Mouse (Mus musculus) hindbrain, embryonic 10.5 days (tissue): ENCODE measurements at regions not wholly inside any gene's neighbourhood (a gene's known extent, or its start where the extent isn't known, plus 50 kb on each side); places are given as distances from the start of the nearest gene placed in this dataset.

Source experiments
- DNase-seq: peaks from one replicate; pipeline ENCODE4 v3.0.0-alpha.2; 2017; ENCODE audit warnings: low spot score
- H3K27ac ChIP-seq: fragments of 300-500 bp; sonication (generic); 2 replicates; pipeline ENCODE4 v1.5.1; 2016; ENCODE audit warnings: mild to moderate bottlenecking, moderate library complexity
- H3K27me3 ChIP-seq: fragments of 300-500 bp; sonication (generic); 2 replicates; pipeline ENCODE4 v1.6.1; 2016; ENCODE audit warnings: mild to moderate bottlenecking; ENCODE audit not compliant: poor library complexity, insufficient read depth, severe bottlenecking
- H3K36me3 ChIP-seq: fragments of 300-500 bp; sonication (generic); 2 replicates; pipeline ENCODE4 v1.6.1; 2016; ENCODE audit warnings: mild to moderate bottlenecking, moderate library complexity
- H3K4me1 ChIP-seq: fragments of 300-500 bp; sonication (generic); replicated peaks from 2 replicates; pipeline ENCODE4 v1.6.1; 2016; ENCODE audit warnings: mild to moderate bottlenecking
- H3K4me3 ChIP-seq: fragments of 300-500 bp; sonication (generic); 2 replicates; pipeline ENCODE4 v1.5.1; 2016; ENCODE audit warnings: mild to moderate bottlenecking, moderate library complexity
- H3K9me3 ChIP-seq: fragments of 300-500 bp; sonication (generic); 2 replicates; pipeline ENCODE4 v1.6.1; 2016; ENCODE audit warnings: mild to moderate bottlenecking, moderate library complexity
- WGBS: fragments of 180-500 bp; shearing (Covaris S2); methylation state at CpG from one replicate; pipeline ENCODE4 v1.1.7; 2016; 5-methylcytosine and 5-hydroxymethylcytosine counted together

- Histone ChIP-seq H3K27me3 (no peaks in the 10 kb centered on the region), H3K4me3 (no peak overlapping the region), H3K36me3 (no peaks in the 10 kb centered on the region), H3K4me1 (no peaks in the 10 kb centered on the region), H3K9me3 (no peaks in the 10 kb centered on the region), H3K27ac (no peak overlapping the region)
- 90% methylated on average over 2 of the region's 2 CpGs for WGBS
- DNase-seq = no peak
Measured at GRCm38 (mm10) chr4:31499888-31500287, 464.0 kb upstream of the Map3k7 start.

GRCm38 (mm10) chr4:31500432-31500831 is 463.5 kb upstream of the Map3k7 start:
- no peak overlapping the region for H3K4me3 ChIP-seq

GRCm38 (mm10) chr4:31525638-31526207 is 438.2 kb upstream of the Map3k7 start:
- WGBS = 58% methylated on average over 4 of the region's 4 CpGs
- Histone ChIP-seq H3K9me3 (no peaks in the 10 kb centered on the region), H3K4me3 (no peak overlapping the region), H3K27me3 (no peaks in the 10 kb centered on the region), H3K27ac (no peak overlapping the region), H3K4me1 (no peaks in the 10 kb centered on the region), H3K36me3 (no peaks in the 10 kb centered on the region)
- no peak for DNase-seq

More at GRCm38 (mm10) chr4:31500432-31500831, 463.5 kb upstream of the Map3k7 start:
- 69% methylated on average over 4 of the region's 4 CpGs for WGBS
- Histone ChIP-seq H3K27me3 (no peaks in the 10 kb centered on the region), H3K36me3 (no peaks in the 10 kb centered on the region), H3K4me1 (no peaks in the 10 kb centered on the region), H3K9me3 (no peaks in the 10 kb centered on the region), H3K27ac (no peak overlapping the region)
- no peak for DNase-seq

GRCm38 (mm10) chr4:31536811-31537210 is 427.1 kb upstream of the Map3k7 start:
- 69% methylated on average over 1 of the region's 1 CpGs for WGBS

GRCm38 (mm10) chr4:31553780-31554394 is 410.0 kb upstream of the Map3k7 start:
- H3K27me3 ChIP-seq = no peaks in the 10 kb centered on the region
- no peaks in the 10 kb centered on the region for H3K4me1 ChIP-seq
- H3K4me3 ChIP-seq = no peak overlapping the region
- no peak overlapping the region for H3K27ac ChIP-seq
- no peak for DNase-seq
- no peaks in the 10 kb centered on the region for H3K36me3 ChIP-seq
- no peaks in the 10 kb centered on the region for H3K9me3 ChIP-seq
- 91% methylated on average over 16 of the region's 16 CpGs for WGBS

More at GRCm38 (mm10) chr4:31536811-31537210, 427.1 kb upstream of the Map3k7 start:
- H3K4me1 ChIP-seq = no peaks in the 10 kb centered on the region
- no peak for DNase-seq
- H3K27me3 ChIP-seq = no peaks in the 10 kb centered on the region
- H3K36me3 ChIP-seq = no peaks in the 10 kb centered on the region
- no peak overlapping the region for H3K27ac ChIP-seq
- H3K4me3 ChIP-seq = no peak overlapping the region
- H3K9me3 ChIP-seq = no peaks in the 10 kb centered on the region

DNA sequence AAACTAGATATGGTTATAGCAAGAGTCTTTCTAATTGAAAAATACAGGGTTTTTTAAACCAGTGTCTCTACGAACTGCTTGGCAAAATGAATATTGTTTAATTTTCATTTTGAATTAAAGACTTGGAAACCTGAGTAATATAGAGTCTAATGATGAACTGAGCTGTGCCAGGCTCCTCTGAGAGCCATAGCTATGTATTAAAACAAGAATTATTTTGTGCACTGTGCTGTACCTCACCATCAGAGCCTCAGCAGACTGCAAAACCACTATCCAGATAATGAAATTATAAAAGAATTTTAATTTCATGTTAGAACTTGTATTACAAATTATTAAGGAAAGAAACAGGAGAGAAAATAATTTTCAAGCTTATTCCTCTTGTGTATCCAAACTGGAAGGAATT is 408.8 kb upstream of the Map3k7 start:
- H3K27me3 ChIP-seq = no peaks in the 10 kb centered on the region
- no peaks in the 10 kb centered on the region for H3K9me3 ChIP-seq
- 91% methylated on average over 1 of the region's 1 CpGs for WGBS
- H3K4me3 ChIP-seq = no peak overlapping the region
- DNase-seq = no peak
- H3K27ac ChIP-seq = no peak overlapping the region
- H3K4me1 ChIP-seq = no peaks in the 10 kb centered on the region
- no peaks in the 10 kb centered on the region for H3K36me3 ChIP-seq

DNA sequence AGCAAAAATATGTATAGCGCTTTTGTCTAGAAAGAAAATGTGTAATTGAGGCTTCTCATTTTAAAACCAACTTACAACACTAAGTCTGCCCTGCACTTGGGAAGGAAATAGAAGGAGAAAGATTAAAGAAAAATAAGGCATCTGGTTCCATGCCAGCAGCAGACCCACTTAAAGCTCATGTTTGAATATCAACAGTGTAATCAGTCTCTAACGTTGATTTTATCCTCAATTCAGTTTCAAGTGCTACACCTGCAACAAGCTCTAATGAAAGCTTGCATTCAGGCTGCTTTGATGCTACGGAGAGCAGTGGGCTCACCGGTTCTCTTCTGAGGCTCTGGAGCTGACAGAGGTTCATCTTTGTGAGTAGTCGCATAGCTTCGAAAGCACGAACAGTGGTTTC is 406.6 kb upstream of the Map3k7 start:
- WGBS = 89% methylated on average over 7 of the region's 7 CpGs
- H3K9me3 ChIP-seq = no peaks in the 10 kb centered on the region
- DNase-seq = no peak
- H3K36me3 ChIP-seq = no peaks in the 10 kb centered on the region
- no peaks in the 10 kb centered on the region for H3K4me1 ChIP-seq
- no peaks in the 10 kb centered on the region for H3K27me3 ChIP-seq
- no peak overlapping the region for H3K4me3 ChIP-seq
- H3K27ac ChIP-seq = no peak overlapping the region

DNA sequence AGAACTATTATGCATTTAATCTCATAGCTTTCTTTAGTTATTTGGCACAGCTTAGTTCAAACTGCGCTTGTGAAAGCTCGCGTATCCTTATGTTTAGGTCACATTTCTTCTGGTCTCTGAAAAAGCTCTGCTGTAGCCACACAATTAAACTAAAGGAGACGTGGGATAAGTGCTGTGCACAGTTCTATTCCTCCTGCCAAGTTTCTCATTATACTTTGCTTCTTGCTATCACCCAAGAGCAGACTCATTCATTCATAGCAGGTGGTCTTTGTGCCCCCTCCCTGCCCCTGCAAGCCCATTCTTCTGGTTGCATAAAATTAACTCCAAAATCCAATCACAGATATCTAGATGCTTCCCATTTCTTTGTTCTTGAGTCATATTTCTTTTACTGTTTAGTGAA is 403.6 kb upstream of the Map3k7 start:
- Histone ChIP-seq H3K4me3 (no peak overlapping the region), H3K36me3 (no peaks in the 10 kb centered on the region), H3K4me1 (no peaks in the 10 kb centered on the region), H3K27ac (no peak overlapping the region), H3K9me3 (no peaks in the 10 kb centered on the region), H3K27me3 (no peaks in the 10 kb centered on the region)
- WGBS = 76% methylated on average over 4 of the region's 4 CpGs
- DNase-seq = no peak

GRCm38 (mm10) chr4:31561183-31561582 is 402.7 kb upstream of the Map3k7 start:
- Histone ChIP-seq H3K27me3 (no peaks in the 10 kb centered on the region), H3K36me3 (no peaks in the 10 kb centered on the region), H3K9me3 (no peaks in the 10 kb centered on the region), H3K27ac (no peak overlapping the region), H3K4me1 (0 out of 2 replicates have a peak, but pooled peaks cover 2% of the 10 kb centered on the region), H3K4me3 (no peak overlapping the region)
- DNase-seq = no peak
- 91% methylated on average over 10 of the region's 10 CpGs for WGBS

DNA sequence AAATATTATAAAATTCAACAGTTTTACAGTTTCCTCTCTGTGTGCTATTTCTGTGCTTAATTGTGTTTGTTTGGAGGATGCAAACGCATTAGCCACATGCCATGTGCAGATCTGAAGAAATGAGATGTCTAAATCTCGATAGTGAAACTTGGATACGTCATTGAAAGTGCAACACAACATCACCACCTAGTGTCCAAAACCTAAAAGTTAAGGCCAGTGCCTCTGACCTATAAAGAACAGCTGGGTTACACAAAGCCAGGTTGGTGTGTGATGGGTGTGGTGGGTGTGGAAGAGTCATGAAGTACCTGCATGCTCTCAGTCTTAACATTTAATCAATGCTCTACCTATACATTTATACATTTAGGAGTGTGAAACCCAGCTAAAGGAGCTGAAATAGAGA is 402.1 kb upstream of the Map3k7 start:
- no peak overlapping the region for H3K4me3 ChIP-seq
- no peaks in the 10 kb centered on the region for H3K36me3 ChIP-seq
- DNase-seq = no peak
- H3K9me3 ChIP-seq = no peaks in the 10 kb centered on the region
- no peak overlapping the region for H3K27ac ChIP-seq
- no peaks in the 10 kb centered on the region for H3K27me3 ChIP-seq
- 0 out of 2 replicates have a peak, but pooled peaks cover 3% of the 10 kb centered on the region for H3K4me1 ChIP-seq
- WGBS = 37% methylated on average over 3 of the region's 3 CpGs

- no peak for DNase-seq
- Histone ChIP-seq H3K4me1 (0 out of 2 replicates have a peak, but pooled peaks cover 5% of the 10 kb centered on the region), H3K36me3 (no peaks in the 10 kb centered on the region), H3K4me3 (no peak overlapping the region), H3K27me3 (no peaks in the 10 kb centered on the region), H3K9me3 (no peaks in the 10 kb centered on the region), H3K27ac (no peak overlapping the region)
- WGBS = 50% methylated on average over 5 of the region's 5 CpGs
Measured at GRCm38 (mm10) chr4:31566158-31566557, 397.7 kb upstream of the Map3k7 start.

DNA sequence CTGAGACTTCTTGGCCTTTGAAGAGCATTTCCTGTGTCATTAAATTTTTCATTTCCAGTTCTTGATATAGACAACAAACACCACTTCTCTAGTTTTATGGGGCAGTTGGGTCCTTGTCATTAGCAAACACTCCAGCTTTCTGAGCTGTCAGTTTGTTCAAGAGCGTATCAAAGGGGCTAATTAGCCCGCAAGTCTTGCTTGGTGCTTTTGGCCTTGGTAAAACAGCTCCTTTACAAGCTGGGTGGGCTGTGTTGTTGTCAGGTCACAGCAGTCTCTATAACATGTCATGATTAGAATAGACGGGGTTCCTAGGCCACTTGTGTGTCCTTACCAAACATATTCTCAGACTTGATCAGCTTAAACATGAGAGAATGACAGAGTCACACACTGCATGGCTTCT is 397.1 kb upstream of the Map3k7 start:
- WGBS = 59% methylated on average over 3 of the region's 3 CpGs
- Histone ChIP-seq H3K4me1 (0 out of 2 replicates have a peak, but pooled peaks cover 5% of the 10 kb centered on the region), H3K27ac (no peak overlapping the region), H3K27me3 (no peaks in the 10 kb centered on the region), H3K36me3 (no peaks in the 10 kb centered on the region), H3K4me3 (no peak overlapping the region), H3K9me3 (no peaks in the 10 kb centered on the region)
- no peak for DNase-seq

DNA sequence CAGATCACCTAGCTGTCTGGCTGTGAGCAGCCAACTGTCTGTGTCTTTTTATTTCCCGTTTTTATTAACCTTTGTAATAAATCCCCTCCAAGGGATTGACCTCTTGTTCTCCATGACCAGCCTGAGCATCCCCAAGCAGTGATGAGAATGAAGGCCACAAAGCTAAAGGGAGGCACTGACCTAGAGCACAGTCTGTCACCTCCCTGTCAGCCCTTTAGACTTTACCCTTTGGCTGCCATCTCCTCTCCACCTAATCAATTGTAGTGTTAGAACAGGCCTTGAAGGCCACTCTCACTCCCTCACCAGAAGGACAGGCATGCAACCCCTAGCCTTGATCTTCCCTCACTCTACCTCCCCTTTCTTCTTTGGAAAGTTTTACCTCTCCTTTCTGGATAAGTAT is 394.2 kb upstream of the Map3k7 start:
- H3K9me3 ChIP-seq = no peaks in the 10 kb centered on the region
- DNase-seq = no peak
- 0 out of 2 replicates have a peak, but pooled peaks cover 5% of the 10 kb centered on the region for H3K4me1 ChIP-seq
- H3K4me3 ChIP-seq = no peak overlapping the region
- no peak overlapping the region for H3K27ac ChIP-seq
- 88% methylated on average over 1 of the region's 1 CpGs for WGBS
- no peaks in the 10 kb centered on the region for H3K27me3 ChIP-seq
- no peaks in the 10 kb centered on the region for H3K36me3 ChIP-seq
